Comparison of ENCODE assay signal across 11 mouse cellular contexts in genomic region chr8:87823172-87823571, GRCm38 (mm10).
DNase-seq lines count a peak whose midpoint lies in the region; ATAC-seq lines count a peak whose summit lies in the region.
"Had no signal": no experiment of that assay in that cellular context is flagged by ENCODE, and none has a peak within 500 bp of the region (broad histone marks: within the 10 kb centered on the region; RNA-seq: fewer than 3 reads in every experiment).

No protein-coding gene starts in this region.

- 22% methylated on average over 7 of the region's 7 CpGs for WGBS in heart, embryonic 16.5 days
- 10% methylated on average over 7 of the region's 7 CpGs for WGBS in neural tube, embryonic 13.5 days
- WGBS in limb, embryonic 10.5 days: 15% methylated on average over 7 of the region's 7 CpGs

- H3K9ac ChIP-seq in heart, embryonic 16.5 days (ENCODE audit: low read length): no peak overlapping the region
- 0 out of 2 replicates have a peak overlapping the region, but pooled peaks have one; percentile 27 for H3K9ac ChIP-seq in neural tube, embryonic 13.5 days

- no peak for ATAC-seq in heart, embryonic 16.5 days (replicated peaks; ENCODE audit: extremely low read depth, insufficient read depth, low FRiP score)
- no peak for ATAC-seq in neural tube, embryonic 13.5 days (ENCODE audit: low read depth)
- ATAC-seq: inflammation-experienced regulatory T-cells, adult 6 months had no signal

- no peaks in the 10 kb centered on the region for H3K27me3 ChIP-seq in heart, embryonic 16.5 days (ENCODE audit: control insufficient read depth, insufficient read depth, low read length)
- no peaks in the 10 kb centered on the region for H3K27me3 ChIP-seq in neural tube, embryonic 13.5 days
- no peaks in the 10 kb centered on the region for H3K27me3 ChIP-seq in limb, embryonic 10.5 days (ENCODE audit: low read depth, poor library complexity, severe bottlenecking)

- H3K4me1 ChIP-seq in heart, embryonic 16.5 days (ENCODE audit: control insufficient read depth, insufficient read depth, low read length): peaks cover 17% of the 10 kb centered on the region
- H3K4me1 ChIP-seq in neural tube, embryonic 13.5 days (replicated peaks): peaks cover 49% of the 10 kb centered on the region
- peaks cover 60% of the 10 kb centered on the region for H3K4me1 ChIP-seq in limb, embryonic 10.5 days

- H3K4me2 ChIP-seq in heart, embryonic 16.5 days (ENCODE audit: low read depth, low read length): 0 out of 2 replicates have a peak overlapping the region, but pooled peaks have one; percentile 2
- no peak overlapping the region; the same call in 1 of the 2 replicates for H3K4me2 ChIP-seq in neural tube, embryonic 13.5 days

- H3K27ac ChIP-seq in heart, embryonic 16.5 days (ENCODE audit: low read length): no peak overlapping the region
- peak overlapping the region; percentile 30 for H3K27ac ChIP-seq in neural tube, embryonic 13.5 days (replicated peaks)
- H3K27ac ChIP-seq in limb, embryonic 10.5 days: peak overlapping the region; percentile 86

- no peak for DNase-seq in heart, adult 11 months
- DNase-seq in neural tube, embryonic 10.5 days (ENCODE audit: extremely low spot score, low spot score): no peak
- no peak for DNase-seq in limb, embryonic 10.5 days (ENCODE audit: low spot score)
- no peak for DNase-seq in urinary bladder, postnatal 25 days (ENCODE audit: low spot score)
- DNase-seq in cerebellum, adult 11-12 months: no peak
- DNase-seq: lung, adult 18-20 months; right cerebral cortex, adult 18-20 months had no signal

- H3K36me3 ChIP-seq in heart, embryonic 16.5 days (ENCODE audit: control insufficient read depth, insufficient read depth): no peaks in the 10 kb centered on the region
- H3K36me3 ChIP-seq in neural tube, embryonic 13.5 days: no peaks in the 10 kb centered on the region
- peaks cover 18% of the 10 kb centered on the region for H3K36me3 ChIP-seq in limb, embryonic 10.5 days

- no peaks in the 10 kb centered on the region for H3K9me3 ChIP-seq in heart, embryonic 16.5 days (replicated peaks; ENCODE audit: control insufficient read depth, low read length)
- H3K9me3 ChIP-seq in neural tube, embryonic 13.5 days: no peaks in the 10 kb centered on the region
- no peaks in the 10 kb centered on the region for H3K9me3 ChIP-seq in limb, embryonic 10.5 days (replicated peaks)

- H3K4me3 ChIP-seq in heart, embryonic 16.5 days (ENCODE audit: low read length): no peak overlapping the region
- H3K4me3 ChIP-seq in neural tube, embryonic 13.5 days: no peak overlapping the region
- 0 out of 2 replicates have a peak overlapping the region, but pooled peaks have one; percentile 15 for H3K4me3 ChIP-seq in limb, embryonic 10.5 days
- H3K4me3 ChIP-seq: myocyte had no signal
